Mouse (Mus musculus) embryonic fibroblast, embryonic 13.5 days (primary cell): ENCODE data around the gene Fam71a.

Experiments
- CTCF ChIP-seq: IDR thresholded peaks from 2 replicates; pipeline ENCODE4 v1.5.1; 2011; ENCODE audit warnings: mild to moderate bottlenecking, control low read depth, low read length, moderate library complexity, borderline replicate concordance; ENCODE audit not compliant: insufficient read depth
- POLR2A ChIP-seq: IDR thresholded peaks from 2 replicates; pipeline ENCODE4 v1.6.1; 2011; ENCODE audit warnings: low read depth, mild to moderate bottlenecking, control low read depth, low read length, moderate library complexity

DNA sequence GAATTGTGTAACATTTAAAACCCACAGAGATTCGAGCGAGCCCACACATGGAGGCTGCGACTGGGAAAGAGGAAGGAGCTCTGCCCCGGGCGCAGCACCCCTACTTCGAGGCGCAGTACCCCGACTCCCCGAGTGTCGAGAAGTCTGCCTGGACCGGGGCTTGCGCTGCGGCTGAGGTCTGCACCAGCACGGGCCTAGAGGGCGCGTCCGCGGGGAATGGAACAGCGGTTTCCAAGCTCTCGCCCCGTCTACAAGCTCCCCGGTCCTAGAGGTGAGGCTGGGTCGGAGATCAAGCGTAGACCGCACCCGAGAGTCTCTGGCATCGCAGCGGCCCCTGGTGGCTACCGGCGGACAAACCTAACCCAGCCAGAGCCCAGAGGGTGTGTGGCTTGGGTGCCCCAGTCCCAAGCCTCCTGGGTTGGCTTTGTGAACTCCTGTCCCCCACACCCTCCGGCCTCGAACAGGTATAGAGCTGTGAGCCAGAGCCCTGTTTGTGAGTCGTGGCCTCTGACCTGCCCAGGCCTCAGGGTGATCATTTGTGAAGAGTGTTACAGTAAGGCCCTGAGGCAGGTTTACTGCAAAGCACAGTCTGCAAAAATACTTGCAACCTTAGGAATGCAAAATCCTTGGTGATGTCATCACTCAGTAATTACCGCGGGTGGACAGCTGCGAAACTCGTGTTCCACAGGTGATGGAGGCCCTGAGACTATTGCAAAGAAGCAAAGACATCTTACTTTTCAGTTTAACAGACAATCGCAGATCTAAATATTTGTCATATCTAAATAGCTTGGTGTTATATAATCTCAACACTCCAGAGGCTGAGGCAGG lies 38.6 kb downstream of the Fam71a start:
- no peak for TF ChIP-seq POLR2A
- peak; percentile 68 for TF ChIP-seq CTCF
